Mouse (Mus musculus): ENCODE measurements around the gene Btnl2. TPM values are rescaled to one million over a fixed set of nuclear protein-coding genes. Genes with fewer than 3 reads are reported as not detected.

Gene Btnl2
- polyA plus RNA-seq, 1 experiment, result not detected

GRCm38 (mm10) chr17:34391507-34391906 lies 36.9 kb downstream of the Btnl2 start:
- H3K4me3 ChIP-seq (ENCODE audit: insufficient read depth, low read length), result no peak overlapping the region
- H3K27ac ChIP-seq (ENCODE audit: insufficient read depth, low read length), result no peak overlapping the region
- H3K4me1 ChIP-seq (ENCODE audit: control insufficient read depth, insufficient read depth, low read length), result no peaks in the 10 kb centered on the region
- no peak for TF ChIP-seq CTCF (IDR thresholded peaks at IDR 0.05; ENCODE audit: extremely low read depth, insufficient read depth, low read length)
- TF ChIP-seq POLR2A (IDR thresholded peaks at IDR 0.05; ENCODE audit: extremely low read depth, insufficient read depth, low read length), result no peak

GRCm38 (mm10) chr17:34392321-34392720 lies 37.7 kb downstream of the Btnl2 start:
- H3K27ac ChIP-seq (ENCODE audit: insufficient read depth, low read length), result no peak overlapping the region

GRCm38 (mm10) chr17:34397357-34397756 lies 42.7 kb downstream of the Btnl2 start:
- Histone ChIP-seq H3K4me1 (ENCODE audit: control insufficient read depth, insufficient read depth, low read length) (no peaks in the 10 kb centered on the region), H3K4me3 (ENCODE audit: insufficient read depth, low read length) (no peak overlapping the region), H3K27ac (ENCODE audit: insufficient read depth, low read length) (no peak overlapping the region)
- no peak for TF ChIP-seq CTCF (IDR thresholded peaks at IDR 0.05; ENCODE audit: extremely low read depth, insufficient read depth, low read length)
- no peak for TF ChIP-seq POLR2A (IDR thresholded peaks at IDR 0.05; ENCODE audit: extremely low read depth, insufficient read depth, low read length)

More at GRCm38 (mm10) chr17:34392321-34392720, 37.7 kb downstream of the Btnl2 start:
- no peak for TF ChIP-seq CTCF (IDR thresholded peaks at IDR 0.05; ENCODE audit: extremely low read depth, insufficient read depth, low read length)
- TF ChIP-seq POLR2A (IDR thresholded peaks at IDR 0.05; ENCODE audit: extremely low read depth, insufficient read depth, low read length), result no peak
- Histone ChIP-seq H3K4me1 (ENCODE audit: control insufficient read depth, insufficient read depth, low read length) (no peaks in the 10 kb centered on the region), H3K4me3 (ENCODE audit: insufficient read depth, low read length) (peak overlapping the region; percentile 18; the same call in 1 of the 2 replicates)

GRCm38 (mm10) chr17:34398058-34398710 lies 43.6 kb downstream of the Btnl2 start:
- Histone ChIP-seq H3K4me3 (ENCODE audit: insufficient read depth, low read length) (peak overlapping the region; percentile 36; the same call in 1 of the 2 replicates), H3K27ac (ENCODE audit: insufficient read depth, low read length) (no peak overlapping the region), H3K4me1 (ENCODE audit: control insufficient read depth, insufficient read depth, low read length) (no peaks in the 10 kb centered on the region)
- TF ChIP-seq CTCF (IDR thresholded peaks at IDR 0.05; ENCODE audit: extremely low read depth, insufficient read depth, low read length) (no peak), POLR2A (IDR thresholded peaks at IDR 0.05; ENCODE audit: extremely low read depth, insufficient read depth, low read length) (no peak)

GRCm38 (mm10) chr17:34398711-34399393 lies 44.2 kb downstream of the Btnl2 start, which contains the start of gene BC051142:
BC051142 (plus strand) TSS chr17:34398820.
- TF ChIP-seq CTCF (IDR thresholded peaks at IDR 0.05; ENCODE audit: extremely low read depth, insufficient read depth, low read length) (no peak), POLR2A (IDR thresholded peaks at IDR 0.05; ENCODE audit: extremely low read depth, insufficient read depth, low read length) (peak; percentile 94)
- H3K4me1 ChIP-seq (ENCODE audit: control insufficient read depth, insufficient read depth, low read length), result no peaks in the 10 kb centered on the region
- H3K27ac ChIP-seq (ENCODE audit: insufficient read depth, low read length), result peak within 1 kb of the TSS; percentile 83
- H3K4me3 ChIP-seq (ENCODE audit: insufficient read depth, low read length), result peak within 1 kb of the TSS; percentile 36

GRCm38 (mm10) chr17:34399394-34399715 lies 44.7 kb downstream of the Btnl2 start:
- Histone ChIP-seq H3K27ac (ENCODE audit: insufficient read depth, low read length) (no peak overlapping the region), H3K4me3 (ENCODE audit: insufficient read depth, low read length) (peak overlapping the region; percentile 36; the same call in 1 of the 2 replicates), H3K4me1 (ENCODE audit: control insufficient read depth, insufficient read depth, low read length) (no peaks in the 10 kb centered on the region)
- TF ChIP-seq CTCF (IDR thresholded peaks at IDR 0.05; ENCODE audit: extremely low read depth, insufficient read depth, low read length) (no peak), POLR2A (IDR thresholded peaks at IDR 0.05; ENCODE audit: extremely low read depth, insufficient read depth, low read length) (no peak)

GRCm38 (mm10) chr17:34411117-34411516 lies 56.5 kb downstream of the Btnl2 start:
- no peak overlapping the region for H3K4me3 ChIP-seq (ENCODE audit: insufficient read depth, low read length)
- no peaks in the 10 kb centered on the region for H3K4me1 ChIP-seq (ENCODE audit: control insufficient read depth, insufficient read depth, low read length)
- H3K27ac ChIP-seq (ENCODE audit: insufficient read depth, low read length), result no peak overlapping the region
- TF ChIP-seq CTCF (IDR thresholded peaks at IDR 0.05; ENCODE audit: extremely low read depth, insufficient read depth, low read length) (peak; percentile 97), POLR2A (IDR thresholded peaks at IDR 0.05; ENCODE audit: extremely low read depth, insufficient read depth, low read length) (no peak)

Other genes with a start within 250 kb of the Btnl2 start
- gene H2-DMa, start 235.3 kb upstream of the Btnl2 start, polyA plus RNA-seq (2012; rRNA removed), result 27.3 and 29.4 TPM in 2 replicates
- 181 and 184 TPM in 2 replicates for gene Brd2, start 232.2 kb upstream of the Btnl2 start, polyA plus RNA-seq (2012; rRNA removed)
- 0.79 and 0.84 TPM in 2 replicates for gene H2-DMb2, start 211.5 kb upstream of the Btnl2 start, polyA plus RNA-seq (2012; rRNA removed)
- 3.6 and 4.5 TPM in 2 replicates for gene H2-DMb1, start 201.8 kb upstream of the Btnl2 start, polyA plus RNA-seq (2012; rRNA removed)
- gene Tap1, start 167.3 kb upstream of the Btnl2 start, polyA plus RNA-seq (2012; rRNA removed), result 2.7 and 3.4 TPM in 2 replicates
- gene Psmb9, start 167.1 kb upstream of the Btnl2 start, polyA plus RNA-seq (2012; rRNA removed), result 3.0 and 3.8 TPM in 2 replicates
- 8.7 and 10.1 TPM in 2 replicates for gene Psmb8, start 157.1 kb upstream of the Btnl2 start, polyA plus RNA-seq (2012; rRNA removed)
- gene Tap2, start 151.3 kb upstream of the Btnl2 start, polyA plus RNA-seq (2012; rRNA removed), result 7.9 and 8.3 TPM in 2 replicates
- gene H2-Ob, start 115.9 kb upstream of the Btnl2 start, polyA plus RNA-seq (2012; rRNA removed), result 1.0 and 1.5 TPM in 2 replicates
- gene H2-Ab1, start 97.1 kb upstream of the Btnl2 start, polyA plus RNA-seq (2012; rRNA removed), result 3.1 and 3.6 TPM in 2 replicates
- gene H2-Aa, start 67.0 kb upstream of the Btnl2 start, polyA plus RNA-seq (2012; rRNA removed), result 2.8 and 2.9 TPM in 2 replicates
- 3.2 and 3.3 TPM in 2 replicates for gene H2-Eb1, start 49.0 kb upstream of the Btnl2 start, polyA plus RNA-seq (2012; rRNA removed)
- 0.04 TPM in 1 of 2 replicates, not detected in the other for gene H2-Eb2, start 29.2 kb upstream of the Btnl2 start, polyA plus RNA-seq (2012; rRNA removed)
- 0.04 TPM in 1 of 2 replicates, not detected in the other for gene Btnl1, start 22.3 kb downstream of the Btnl2 start, polyA plus RNA-seq (2012; rRNA removed)
- gene BC051142, start 44.0 kb downstream of the Btnl2 start, polyA plus RNA-seq (2012; rRNA removed), result 7.4 and 8.7 TPM in 2 replicates
- gene Btnl4, start 122.5 kb downstream of the Btnl2 start, polyA plus RNA-seq (2012; rRNA removed), result not detected in 2 replicates
- gene Btnl6, start 162.5 kb downstream of the Btnl2 start, polyA plus RNA-seq (2012; rRNA removed), result not detected in 2 replicates
- 3.4 and 3.8 TPM in 2 replicates for gene Notch4, start 209.4 kb downstream of the Btnl2 start, polyA plus RNA-seq (2012; rRNA removed)
- gene Gpsm3, start 235.0 kb downstream of the Btnl2 start, polyA plus RNA-seq (2012; rRNA removed), result 2.9 and 3.5 TPM in 2 replicates
- gene Pbx2, start 236.4 kb downstream of the Btnl2 start, polyA plus RNA-seq (2012; rRNA removed), result 66.2 and 72.6 TPM in 2 replicates
- 1.5 and 1.6 TPM in 2 replicates for gene Ager, start 243.0 kb downstream of the Btnl2 start, polyA plus RNA-seq (2012; rRNA removed)
- gene Rnf5, start 248.9 kb downstream of the Btnl2 start, polyA plus RNA-seq (2012; rRNA removed), result 125 and 130 TPM in 2 replicates
- gene Agpat1, start 249.4 kb downstream of the Btnl2 start, polyA plus RNA-seq (2012; rRNA removed), result 225 and 236 TPM in 2 replicates

All from cortical plate, adult 2 months (tissue).